Mouse (Mus musculus): ENCODE measurements at regions not wholly inside any gene's neighbourhood (a gene's known extent, or its start where the extent isn't known, plus 50 kb on each side); places are given as distances from the start of the nearest gene placed in this dataset.
A peak's percentile ranks its signal among the peaks of the same experiment; 100 is the strongest.
"Not testable (repeated sequence)": the region's sequence is repeated elsewhere in the genome, so short reads cannot be mapped to it uniquely, and the experiment has no call there.

DNA sequence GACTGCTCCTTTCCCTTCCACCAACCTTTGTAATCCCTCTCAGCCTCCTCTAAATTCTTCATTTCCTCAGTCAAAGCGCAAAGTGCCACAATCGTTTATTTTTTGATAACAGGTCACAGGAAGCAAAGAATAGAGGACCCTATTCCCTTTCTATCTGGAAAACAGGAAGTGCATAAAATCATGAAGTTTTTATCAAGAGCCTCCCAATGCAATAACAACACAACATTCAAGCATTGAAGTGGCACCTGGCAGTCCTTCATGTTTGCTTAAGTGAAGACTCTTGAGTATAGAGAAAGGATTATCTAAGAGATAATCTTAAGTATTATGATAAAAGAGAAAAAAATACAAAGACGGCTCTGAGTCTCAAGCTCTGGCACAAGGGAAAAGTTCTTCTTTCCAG is 111.9 kb downstream of the Ibtk start:
- DNase-seq (ENCODE audit: low read depth, low spot score), result no peak

DNA sequence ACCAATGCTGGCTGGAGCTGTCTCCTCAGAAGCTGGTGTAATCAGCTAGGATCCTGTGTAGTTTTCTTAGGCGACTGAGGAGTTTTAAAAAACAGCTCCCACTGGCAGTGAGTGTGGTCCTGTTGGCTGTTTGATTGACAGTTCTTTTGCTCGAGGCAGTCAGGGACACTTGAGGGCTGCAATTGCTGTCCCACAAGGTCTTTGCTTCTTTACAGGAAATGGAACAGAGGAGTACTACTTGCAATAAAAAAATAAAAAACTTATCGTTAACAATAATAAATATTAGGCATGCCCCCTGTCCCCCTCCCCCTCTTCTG is 113.0 kb downstream of the Ibtk start:
- no peak for DNase-seq (ENCODE audit: low read depth, low spot score)

GRCm38 (mm10) chr9:85635438-85636130 is 113.5 kb downstream of the Ibtk start:
- peak; percentile 53 for DNase-seq (ENCODE audit: low read depth, low spot score)

DNA sequence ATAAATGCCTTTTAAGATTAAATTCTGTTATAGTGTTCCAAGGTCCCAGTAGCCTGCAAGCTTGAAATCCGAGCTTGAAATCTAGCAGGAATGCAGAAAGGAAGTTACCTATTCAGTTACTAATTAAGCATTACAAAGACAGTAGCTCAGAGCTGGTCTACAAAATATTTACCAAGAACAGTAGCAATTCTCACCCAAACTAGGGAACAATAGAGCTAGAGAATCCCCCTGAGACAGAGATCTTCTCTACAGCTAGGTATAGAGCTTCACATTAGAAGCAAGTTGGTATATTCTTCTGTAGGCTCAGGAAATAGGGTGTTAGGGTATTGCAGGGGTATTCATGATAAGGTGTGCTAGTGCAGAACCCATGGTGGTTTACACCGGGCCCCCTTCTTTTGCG is 114.3 kb downstream of the Ibtk start:
- not testable (repeated sequence) for DNase-seq (ENCODE audit: low read depth, low spot score)

GRCm38 (mm10) chr9:85617972-85618371 is 131.2 kb downstream of the Ibtk start:
- no peak for DNase-seq (ENCODE audit: low read depth, low spot score)

DNA sequence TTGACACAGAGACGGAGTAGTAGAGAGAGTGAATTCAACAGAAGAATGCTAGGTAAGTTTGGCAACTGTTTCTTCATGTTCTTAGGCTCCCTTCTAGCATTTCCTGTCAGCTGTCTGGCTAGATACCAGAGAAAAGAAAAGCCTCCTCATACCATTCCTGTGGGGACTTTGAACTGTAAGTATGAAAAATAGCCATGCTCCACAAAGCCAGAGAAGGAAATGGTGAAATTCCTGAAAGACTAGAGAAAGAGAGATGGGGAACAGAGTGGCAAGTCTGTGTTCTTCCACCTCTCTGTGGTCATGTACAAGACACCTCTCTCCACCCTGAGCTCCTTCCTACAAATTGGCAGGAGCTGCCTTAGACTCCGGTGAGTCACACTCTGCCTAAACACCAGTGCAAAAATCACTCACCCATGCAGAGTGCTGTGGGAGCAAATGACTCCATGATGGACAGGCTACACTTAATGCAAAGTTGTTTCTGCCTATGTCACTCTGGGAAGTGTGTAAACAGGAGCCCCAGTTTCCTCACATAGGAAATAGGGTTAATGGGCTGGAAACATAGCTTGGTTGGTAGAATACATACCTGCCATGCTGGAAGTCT is 131.9 kb downstream of the Ibtk start:
- DNase-seq (ENCODE audit: low read depth, low spot score), result peak; percentile 68

- no peak for DNase-seq (ENCODE audit: low read depth, low spot score)
Measured at GRCm38 (mm10) chr9:85616266-85616869, 132.8 kb downstream of the Ibtk start.

DNA sequence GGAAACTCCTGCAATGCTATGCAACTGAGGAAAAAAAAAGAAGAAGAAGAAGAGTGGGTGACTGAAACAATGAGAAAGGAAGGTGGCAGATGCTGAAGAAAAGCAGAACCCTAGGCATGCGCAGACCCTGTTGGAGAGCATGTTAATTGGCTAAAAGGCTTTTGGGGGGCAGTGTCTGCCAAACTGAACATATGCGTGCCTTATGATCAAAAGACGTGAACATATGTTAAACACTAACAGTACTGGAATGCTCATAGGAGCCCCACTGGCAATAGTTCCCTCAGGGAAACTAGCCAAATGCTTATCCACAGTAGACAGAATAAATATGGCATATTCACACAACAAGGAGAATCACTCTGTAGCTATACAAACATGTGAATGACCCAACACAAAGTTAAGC is 140.0 kb downstream of the Ibtk start:
- DNase-seq (ENCODE audit: low read depth, low spot score), result no peak

GRCm38 (mm10) chr9:85596959-85597358 is 152.2 kb downstream of the Ibtk start:
- DNase-seq (ENCODE audit: low read depth, low spot score), result peak; percentile 43

DNA sequence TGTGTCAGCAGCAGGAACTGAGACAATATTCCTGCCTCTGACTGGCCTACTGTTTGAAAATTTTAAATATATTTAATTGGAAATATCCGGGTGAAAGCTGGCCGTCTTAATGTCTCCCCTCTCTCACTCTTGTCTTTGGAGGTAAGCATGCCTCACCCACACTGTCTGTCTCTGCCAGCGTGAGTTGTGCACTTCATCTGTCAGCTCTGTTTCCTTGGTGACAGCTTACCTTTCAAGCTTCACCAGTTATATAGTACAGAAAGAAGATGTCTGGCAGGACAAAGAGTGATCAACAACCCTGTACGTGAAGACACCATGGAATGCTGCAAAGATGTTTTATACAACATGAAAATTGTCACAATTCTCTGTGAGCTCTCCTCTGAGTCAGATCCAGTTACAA is 155.3 kb downstream of the Ibtk start:
- DNase-seq (ENCODE audit: low read depth, low spot score), result no peak

DNA sequence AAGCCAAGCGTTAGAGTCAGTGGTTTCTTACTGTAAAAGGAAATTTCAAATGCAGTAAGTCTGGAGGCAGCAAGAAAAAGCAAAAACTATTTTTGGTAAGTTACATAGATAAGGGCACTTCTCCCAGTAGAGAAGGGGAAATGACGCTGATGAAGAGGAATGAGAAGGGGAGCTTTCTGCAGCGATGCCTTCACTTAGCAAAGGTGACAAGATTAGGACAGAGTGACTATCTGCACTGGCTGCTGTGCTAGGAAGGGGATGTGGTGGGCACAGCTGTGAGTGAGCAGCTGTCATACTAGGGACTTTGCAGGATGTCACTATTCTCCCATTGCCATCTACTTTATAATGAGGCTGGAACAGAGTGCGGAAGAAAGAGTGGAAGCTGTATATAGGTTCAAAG is 156.5 kb downstream of the Ibtk start:
- no peak for DNase-seq (ENCODE audit: low read depth, low spot score)

DNA sequence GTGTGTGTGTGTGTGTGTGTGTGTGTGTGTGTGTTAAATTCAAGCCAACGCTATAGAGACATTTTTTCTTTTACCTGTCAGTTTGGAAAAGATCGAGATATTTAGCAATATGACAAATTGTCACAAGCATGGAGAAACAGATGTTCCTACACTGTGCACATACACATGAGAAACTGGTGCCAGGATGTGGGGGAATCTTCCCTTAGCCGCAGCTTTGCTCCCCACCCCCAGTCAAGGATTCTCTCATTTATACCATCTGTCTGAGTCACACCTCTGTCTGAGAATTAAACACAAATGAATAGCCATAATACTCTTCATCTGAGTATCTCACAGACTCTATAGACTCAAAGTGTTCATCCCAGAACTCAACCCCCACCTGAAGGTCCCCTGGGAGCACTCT is 159.9 kb downstream of the Ibtk start:
- DNase-seq (ENCODE audit: low read depth, low spot score), result no peak

GRCm38 (mm10) chr9:85588077-85588476 is 161.1 kb downstream of the Ibtk start:
- peak; percentile 64 for DNase-seq (ENCODE audit: low read depth, low spot score)

DNA sequence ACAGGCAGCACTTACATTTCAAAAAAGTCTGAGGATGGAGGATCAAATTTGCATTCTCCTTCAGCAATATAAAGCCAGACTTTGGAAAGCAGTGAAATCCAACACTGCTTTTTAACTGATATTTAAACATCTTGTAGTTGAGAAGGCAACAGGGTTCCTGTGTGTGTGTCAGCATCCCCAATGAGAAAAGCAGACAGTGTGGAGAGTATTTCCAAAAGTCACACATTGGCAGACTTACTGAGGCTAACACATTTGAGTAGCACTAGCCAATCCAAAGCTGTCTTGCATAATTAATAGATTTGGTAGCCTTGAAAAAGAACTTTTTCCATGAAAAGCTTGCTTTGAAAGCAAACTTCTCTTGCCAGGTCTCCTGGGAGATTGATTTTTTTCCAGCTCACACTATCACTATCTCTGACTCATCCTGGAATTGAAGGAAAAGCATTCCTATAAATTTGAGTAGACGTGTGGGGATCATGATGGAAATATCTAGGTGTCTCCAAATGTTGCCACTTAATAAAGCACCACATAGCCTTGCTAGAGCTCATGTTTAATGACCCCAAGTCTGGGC is 168.0 kb downstream of the Ibtk start:
- DNase-seq (ENCODE audit: low read depth, low spot score), result peak; percentile 56

DNA sequence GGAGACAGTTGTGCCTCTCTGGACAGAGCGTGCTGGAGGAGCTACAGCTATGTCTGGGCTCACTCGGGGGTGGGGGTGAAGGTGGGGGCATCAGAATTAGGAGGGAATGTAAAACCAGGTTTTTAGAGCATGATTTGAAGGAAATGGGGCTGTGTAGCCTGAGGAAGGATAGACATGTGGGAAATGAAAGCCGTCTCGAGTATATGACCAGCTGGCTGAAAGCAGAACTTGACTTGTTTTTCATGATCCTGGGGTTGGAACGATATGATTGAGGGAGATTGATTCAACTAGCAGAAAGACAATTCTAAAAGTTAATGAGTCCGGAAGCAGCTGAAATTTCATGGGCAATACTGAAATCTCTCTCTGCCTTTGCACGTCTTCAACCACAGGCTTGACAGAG is 171.3 kb downstream of the Ibtk start:
- DNase-seq (ENCODE audit: low read depth, low spot score), result no peak

GRCm38 (mm10) chr9:85577338-85577737 is 171.8 kb downstream of the Ibtk start:
- DNase-seq (ENCODE audit: low read depth, low spot score), result no peak

DNA sequence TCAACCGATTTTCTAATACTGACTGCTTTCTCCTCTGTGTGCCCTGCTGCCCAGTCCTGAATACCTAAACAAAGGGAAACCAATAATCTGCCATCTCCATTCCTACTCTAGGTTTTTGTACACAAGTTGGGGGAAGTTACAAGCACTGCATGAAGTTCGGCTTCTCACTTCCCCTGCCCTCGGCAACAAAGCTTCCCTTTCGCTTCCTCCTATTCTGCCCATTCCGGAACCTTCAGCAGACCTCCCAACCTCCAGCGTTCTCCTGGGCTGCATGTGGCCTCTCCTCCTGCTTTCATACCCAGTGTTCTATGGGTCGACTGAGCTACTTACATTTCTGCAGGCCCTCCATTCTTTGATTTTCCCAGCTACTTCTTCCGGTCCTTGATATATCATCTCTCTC is 180.3 kb downstream of the Ibtk start:
- DNase-seq (ENCODE audit: low read depth, low spot score), result no peak

DNA sequence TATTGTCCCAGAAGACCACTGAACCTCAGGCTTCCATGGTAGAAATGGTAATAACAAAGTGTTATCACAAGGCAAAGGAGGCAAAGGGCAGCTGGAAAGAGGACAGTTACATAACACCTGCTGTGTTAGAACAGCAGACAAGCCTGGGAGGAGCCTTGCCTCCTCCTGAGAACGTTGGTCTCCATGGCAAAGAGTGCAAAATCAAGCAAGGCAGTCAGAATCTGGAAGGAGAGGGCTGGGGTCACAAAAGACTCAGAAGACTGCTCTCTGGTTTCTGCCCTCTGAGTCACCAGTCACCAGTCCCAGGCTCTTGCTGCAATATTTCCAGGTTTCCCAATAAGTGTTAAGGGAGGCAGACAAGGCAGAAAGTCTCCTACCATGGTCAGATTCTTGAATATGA is 197.3 kb downstream of the Ibtk start:
- peak; percentile 19 for DNase-seq (ENCODE audit: low read depth, low spot score)

GRCm38 (mm10) chr9:85550455-85550854 is 198.7 kb downstream of the Ibtk start:
- no peak for DNase-seq (ENCODE audit: low read depth, low spot score)

DNA sequence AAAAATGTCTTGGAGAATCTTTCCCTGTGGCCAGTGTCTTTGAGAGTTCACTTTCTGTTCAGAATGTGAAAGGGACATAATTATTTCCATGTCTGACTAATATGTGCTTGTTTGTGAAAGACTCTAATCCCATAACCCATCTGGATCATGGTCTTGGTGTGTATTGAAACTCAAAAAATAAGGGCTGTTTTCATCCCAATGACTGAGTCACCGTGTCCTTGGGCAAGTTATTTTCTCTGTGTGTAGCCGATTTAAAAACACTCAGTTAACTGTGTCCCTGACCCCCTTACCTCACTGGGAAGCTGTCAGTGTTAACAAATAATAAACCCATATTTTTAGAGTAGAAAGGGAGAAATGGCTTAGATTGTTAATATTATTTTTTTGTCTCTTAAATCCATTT is 202.9 kb downstream of the Ibtk start:
- no peak for DNase-seq (ENCODE audit: low read depth, low spot score)

DNA sequence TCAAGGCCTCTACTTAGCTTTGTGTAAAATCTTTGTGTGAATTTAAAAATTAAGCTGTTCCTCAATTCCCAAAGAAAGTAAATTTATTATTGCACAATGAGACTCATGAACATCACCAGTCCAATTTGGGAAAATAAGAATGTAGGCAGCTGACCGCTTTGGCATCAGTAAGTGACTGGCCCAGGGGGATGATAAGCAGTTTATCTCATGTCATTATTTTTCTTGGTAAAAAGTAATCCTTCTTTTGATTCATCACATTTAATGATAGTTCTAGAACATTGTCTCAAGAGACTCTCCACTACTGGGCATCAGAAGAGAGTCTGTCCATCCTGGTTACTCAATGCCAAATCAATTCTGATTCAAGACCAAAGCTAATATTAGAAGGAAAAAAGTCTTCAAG is 203.6 kb downstream of the Ibtk start:
- no peak for DNase-seq (ENCODE audit: low read depth, low spot score)

DNA sequence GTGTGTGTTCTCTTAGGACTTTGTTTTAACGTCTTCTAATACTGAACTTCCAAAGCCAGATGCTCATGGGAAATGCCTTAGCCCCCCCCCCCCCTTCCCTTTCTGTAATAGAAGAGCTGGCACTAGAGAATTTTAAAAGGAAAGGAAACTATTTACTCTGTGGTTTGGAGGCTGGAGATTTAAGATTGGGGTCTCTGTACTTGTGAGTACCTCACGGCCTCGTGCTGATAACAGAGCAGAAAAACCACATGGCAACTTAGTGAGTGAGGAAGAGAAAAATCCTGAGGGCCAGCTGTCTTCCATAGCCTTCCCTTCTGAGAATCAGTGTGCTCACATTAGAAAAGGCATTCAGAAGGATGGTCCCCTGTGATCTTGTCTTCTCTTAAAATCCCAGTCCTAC is 210.6 kb downstream of the Ibtk start:
- no peak for DNase-seq (ENCODE audit: low read depth, low spot score)

DNA sequence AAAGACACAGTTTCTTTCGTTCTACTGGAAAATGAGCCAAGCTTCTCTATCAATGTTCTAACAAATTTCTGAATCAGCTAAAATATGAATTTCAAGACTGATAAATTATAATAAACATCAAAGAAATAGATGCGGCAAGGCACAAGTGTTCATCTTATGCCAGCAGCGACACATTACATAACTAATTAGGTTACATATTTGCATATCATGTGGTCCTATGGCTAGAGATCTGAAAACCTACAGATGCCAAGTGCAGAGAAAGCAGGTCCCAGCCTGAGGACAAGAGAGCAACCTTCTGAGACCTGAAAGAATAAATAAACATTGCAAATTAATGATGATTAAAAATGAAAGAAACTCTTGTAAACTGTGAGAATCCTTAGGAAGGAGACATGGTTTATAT is 201.3 kb upstream of the Tent5a start:
- DNase-seq (ENCODE audit: low read depth, low spot score), result no peak
